Mouse (Mus musculus) cerebellum, postnatal 14 days (tissue): ENCODE measurements at regions not wholly inside any gene's neighbourhood (a gene's known extent, or its start where the extent isn't known, plus 50 kb on each side); places are given as distances from the start of the nearest gene placed in this dataset.
A peak's percentile ranks its signal among the peaks of the same experiment; 100 is the strongest.
"Not testable (repeated sequence)": the region's sequence is repeated elsewhere in the genome, so short reads cannot be mapped to it uniquely, and the experiment has no call there.

Experiments
- DNase-seq, 2 experiments: peaks; one replicate each; pipeline ENCODE4 v3.0.0; 2021; ENCODE audit warnings: mixed read lengths in 2 of 2

DNA sequence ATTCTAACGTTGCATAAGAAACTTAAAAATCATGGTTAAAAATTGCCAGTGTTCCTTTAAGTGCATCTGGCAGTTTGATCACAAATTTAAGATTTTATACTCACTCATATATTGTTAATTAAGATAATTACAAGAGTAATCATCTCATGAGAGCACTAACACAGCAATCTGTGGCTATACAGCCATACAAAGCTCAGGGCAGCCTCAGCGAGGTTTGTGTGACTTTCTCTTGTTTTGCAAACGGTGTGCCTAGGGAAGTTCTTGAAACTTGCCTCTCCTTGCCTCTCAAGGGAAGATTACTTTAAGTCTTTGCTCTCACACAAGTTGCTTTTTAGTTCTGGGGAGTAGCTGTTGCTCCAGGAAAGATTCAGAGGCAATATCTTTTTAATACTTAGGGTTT lies 58.1 kb upstream of the Slc1a4 start:
- no peak for DNase-seq

- not testable (repeated sequence) for DNase-seq
Observed at GRCm38 (mm10) chr11:20393302-20393701, 60.8 kb upstream of the Slc1a4 start.

- not testable (repeated sequence) for DNase-seq
Observed at GRCm38 (mm10) chr11:20393807-20394206, 61.3 kb upstream of the Slc1a4 start.

- peak in 1 of 2 experiments; percentile 27 for DNase-seq
Observed at GRCm38 (mm10) chr11:20395848-20396203, 63.3 kb upstream of the Slc1a4 start.

DNA sequence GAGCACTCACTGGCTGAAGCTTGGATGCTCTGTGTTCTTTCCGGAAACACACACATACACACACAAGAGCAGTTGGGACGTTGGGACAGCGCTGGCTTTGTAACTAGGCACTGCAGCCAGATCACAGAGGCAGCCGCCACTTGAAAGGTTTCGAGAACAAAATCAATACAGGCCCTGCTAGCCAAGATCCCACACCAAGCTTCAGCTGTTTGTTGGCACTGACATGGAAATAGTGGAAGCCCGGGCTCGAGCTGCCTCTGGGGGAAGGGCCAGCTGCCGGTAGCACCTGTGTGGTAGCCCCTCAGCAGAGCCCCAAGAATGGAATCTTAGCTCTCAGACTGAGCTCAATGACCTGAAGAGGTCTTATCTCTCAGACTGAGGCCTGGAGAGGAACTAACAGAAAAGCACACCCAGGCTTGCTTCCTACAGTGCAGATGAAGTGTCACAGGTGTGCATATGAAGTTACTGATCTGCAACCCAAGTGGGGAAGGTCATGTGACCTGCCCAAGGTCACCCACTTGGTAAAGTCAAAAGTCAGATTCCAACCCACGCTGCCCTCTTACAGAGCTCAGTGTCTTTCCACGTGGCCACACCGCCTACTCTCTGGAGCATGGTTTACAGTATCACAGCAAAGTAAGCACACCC lies 63.8 kb upstream of the Slc1a4 start:
- DNase-seq: peak in 1 of 2 experiments; percentile 50

- DNase-seq: peak; percentile 25 to 30
Observed at GRCm38 (mm10) chr11:20396884-20397283, 64.4 kb upstream of the Slc1a4 start.

- DNase-seq: peak; percentile 87 to 90
Observed at GRCm38 (mm10) chr11:20400302-20401234, 68.1 kb upstream of the Slc1a4 start.

GRCm38 (mm10) chr11:20403456-20403855 lies 70.9 kb upstream of the Slc1a4 start:
- no peak for DNase-seq

DNA sequence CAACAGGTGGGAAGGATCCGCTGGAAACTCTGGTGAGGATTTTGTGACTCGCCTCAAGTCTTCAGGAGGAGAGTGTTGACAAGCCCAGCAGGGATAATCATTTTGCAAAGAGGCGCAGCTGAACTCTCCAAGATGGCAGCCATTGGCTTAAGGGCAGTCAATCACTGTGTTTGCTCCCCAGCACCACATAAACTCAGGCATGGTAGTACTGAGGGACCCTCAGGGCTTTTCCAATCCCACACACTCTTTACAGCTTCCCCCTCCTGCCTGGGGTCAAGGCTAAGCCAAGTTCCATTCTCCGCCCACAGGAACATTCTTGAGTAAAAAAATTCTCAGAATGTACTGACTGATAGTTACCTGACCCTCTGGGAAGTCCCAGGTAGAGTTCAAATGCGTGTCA lies 72.0 kb upstream of the Slc1a4 start:
- DNase-seq: no peak

- DNase-seq: no peak
Observed at GRCm38 (mm10) chr11:20418141-20418540, 85.6 kb upstream of the Slc1a4 start.

- no peak for DNase-seq
Observed at GRCm38 (mm10) chr11:20420876-20421275, 88.4 kb upstream of the Slc1a4 start.

- DNase-seq: no peak
Observed at GRCm38 (mm10) chr11:20436057-20436456, 103.5 kb upstream of the Slc1a4 start.

- no peak for DNase-seq
Observed at GRCm38 (mm10) chr11:20442476-20442875, 100.6 kb upstream of the Sertad2 start.

DNA sequence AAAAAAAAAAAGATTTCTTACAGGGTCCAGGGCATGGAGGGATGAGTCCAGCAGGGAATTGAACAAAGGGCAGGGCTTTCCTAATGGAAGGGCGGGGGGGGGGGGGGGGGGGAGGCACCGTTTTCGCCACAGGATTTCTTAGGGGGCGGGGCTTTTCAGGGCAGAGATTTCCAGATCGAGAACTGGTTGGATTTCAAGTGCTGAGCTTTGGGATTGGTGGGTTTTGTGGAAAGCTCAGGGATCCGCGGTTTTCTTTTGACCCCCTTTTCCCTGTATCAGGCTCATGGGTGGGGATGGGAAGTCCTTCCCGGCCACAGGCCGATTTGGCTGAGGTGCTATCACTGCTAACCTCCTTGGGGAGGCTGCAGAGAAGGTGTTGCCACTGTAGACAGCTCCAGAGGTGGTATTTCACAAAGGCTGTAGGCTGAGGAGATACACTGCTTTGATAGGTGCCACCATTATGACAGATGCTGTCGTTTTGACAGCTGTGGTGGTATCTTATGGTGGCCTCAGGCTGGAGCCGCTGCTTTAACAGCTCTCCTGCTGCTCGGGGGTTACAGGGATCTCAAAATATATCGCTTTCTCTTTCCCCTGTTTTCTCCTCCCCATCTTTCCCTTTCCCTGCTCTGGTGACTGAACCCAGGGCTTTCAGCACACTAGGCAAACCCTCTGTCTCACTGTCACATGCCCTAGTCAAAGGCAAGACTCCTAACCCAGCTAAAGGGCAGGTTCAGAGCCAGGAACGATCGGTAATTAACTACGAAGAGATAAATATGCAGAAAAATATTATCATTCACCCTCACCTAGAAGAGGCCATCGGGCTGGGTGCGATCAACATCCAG lies 97.8 kb upstream of the Sertad2 start:
- peak in 1 of 2 experiments; percentile 13 for DNase-seq

DNA sequence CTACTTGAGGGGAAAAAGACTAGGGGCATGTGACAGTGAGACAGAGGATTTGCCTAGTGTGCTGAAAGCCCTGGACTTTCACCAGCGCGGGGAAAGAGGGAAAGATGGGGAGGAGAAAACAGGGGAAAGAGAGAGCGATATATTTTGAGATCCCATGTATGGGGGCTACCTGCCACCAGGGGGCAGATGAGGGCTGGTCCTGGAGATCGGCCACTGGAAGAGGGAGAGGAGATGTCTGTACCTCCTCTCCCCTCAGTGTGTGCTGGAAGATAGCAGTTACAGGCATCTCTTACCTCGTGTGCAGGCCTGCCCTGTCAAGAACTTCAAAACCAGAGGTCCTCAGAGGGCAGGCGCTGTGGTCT lies 97.2 kb upstream of the Sertad2 start:
- peak; percentile 74 to 87 for DNase-seq

DNA sequence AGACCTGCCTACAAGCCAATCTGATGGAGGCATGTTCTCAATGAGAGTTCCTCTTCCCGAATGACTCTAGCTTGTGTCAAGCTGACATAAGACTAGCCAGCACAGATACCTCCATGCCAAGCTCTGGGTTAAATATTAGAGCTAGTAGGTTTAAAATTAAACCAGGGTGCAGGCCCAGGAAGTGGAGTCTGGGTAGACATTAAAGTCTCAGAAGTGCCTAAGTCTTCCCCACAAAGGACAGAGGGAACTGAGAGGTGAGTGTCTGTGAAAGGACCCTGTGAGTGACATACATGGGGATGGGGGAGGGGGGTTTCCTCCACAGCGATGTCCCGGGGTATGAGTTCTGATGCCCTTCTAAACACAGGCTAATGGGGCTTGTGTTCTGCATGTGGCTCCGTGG lies 90.2 kb upstream of the Sertad2 start:
- no peak for DNase-seq

DNA sequence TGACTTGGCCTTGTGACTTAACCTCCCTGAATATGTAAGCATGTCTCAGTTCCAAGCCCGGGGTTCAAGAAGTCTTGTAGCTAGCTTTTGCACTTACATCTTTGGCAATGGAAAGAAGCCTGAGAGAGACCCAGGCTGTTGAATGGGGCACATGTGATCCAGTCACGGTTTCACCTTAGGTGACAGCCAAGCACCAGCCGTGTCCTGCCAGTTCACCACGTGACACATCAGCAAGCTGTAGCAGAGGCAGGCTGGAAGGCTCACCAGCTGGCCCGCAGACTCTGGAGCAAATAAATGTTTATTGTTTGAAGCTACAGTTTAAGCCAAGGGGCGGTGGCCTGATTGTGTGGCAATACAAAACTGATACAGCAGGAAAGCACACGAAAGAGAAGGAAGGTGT lies 89.3 kb upstream of the Sertad2 start:
- DNase-seq: peak; percentile 20 to 28

GRCm38 (mm10) chr11:20455085-20455864 lies 87.8 kb upstream of the Sertad2 start:
- peak; percentile 94 for DNase-seq

DNA sequence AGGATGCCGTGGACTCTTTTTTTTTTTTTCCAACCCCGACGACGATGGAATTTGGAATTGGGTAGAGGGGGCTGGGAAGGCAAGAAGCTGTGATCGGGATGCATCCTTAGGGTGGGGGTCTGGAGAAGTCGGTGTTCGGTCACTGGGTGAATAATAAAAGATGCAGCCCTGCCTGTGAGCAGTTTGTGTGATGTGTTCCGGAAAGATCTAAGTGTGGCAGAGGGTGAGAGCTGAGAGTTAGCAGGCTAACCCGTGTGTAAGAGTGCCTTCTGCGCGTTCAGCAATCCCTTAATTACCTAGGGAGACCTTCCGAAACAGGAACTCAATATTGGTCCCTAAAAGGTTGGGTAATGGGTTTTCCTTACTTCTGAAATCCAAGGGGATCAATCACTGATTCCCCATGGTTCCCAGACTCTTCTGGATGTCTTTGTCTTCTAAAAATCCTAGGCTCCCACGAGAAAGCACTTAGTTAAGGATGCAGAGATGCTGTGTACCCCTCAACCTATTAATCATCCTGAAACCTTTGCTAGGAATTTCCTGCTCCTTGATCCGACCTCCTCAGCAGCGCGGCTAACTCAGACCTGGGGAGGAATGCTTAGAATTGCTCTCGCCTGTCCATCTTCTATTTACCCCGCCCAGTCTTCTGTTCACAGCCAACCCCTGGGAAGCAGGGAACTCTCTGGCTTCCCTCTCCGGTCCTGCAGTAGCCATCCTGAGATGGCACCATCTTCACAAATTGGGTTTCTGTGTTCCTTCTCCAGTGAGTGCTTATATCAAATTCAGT lies 87.0 kb upstream of the Sertad2 start:
- DNase-seq: peak; percentile 42 to 54

GRCm38 (mm10) chr11:20459140-20459539 lies 83.9 kb upstream of the Sertad2 start:
- no peak for DNase-seq

- peak; percentile 42 to 62 for DNase-seq
Observed at GRCm38 (mm10) chr11:20460501-20460921, 82.5 kb upstream of the Sertad2 start.

DNA sequence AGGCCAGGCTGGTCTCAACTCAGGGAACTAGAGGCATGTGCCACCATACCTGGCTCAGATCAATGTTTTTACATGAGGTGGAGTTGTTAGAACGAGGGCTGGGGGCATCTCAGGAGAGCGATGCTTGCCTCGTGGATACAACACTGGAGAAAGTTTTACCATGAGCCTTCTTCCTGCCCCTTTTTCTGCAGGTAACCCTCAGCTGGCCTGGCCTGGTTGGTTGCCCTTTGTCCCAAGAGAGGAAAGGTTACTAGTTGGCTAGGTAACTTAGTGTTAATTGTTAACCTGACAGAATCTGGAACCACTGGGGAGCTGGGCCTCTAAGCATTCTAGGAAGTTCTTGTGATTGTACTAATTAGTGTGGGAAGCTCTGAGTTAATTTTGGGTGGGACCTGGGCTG lies 81.0 kb upstream of the Sertad2 start:
- DNase-seq: no peak
